Mouse (Mus musculus) frontal cortex, postnatal 10 days (tissue): ENCODE measurements at regions not wholly inside any gene's neighbourhood (a gene's known extent, or its start where the extent isn't known, plus 50 kb on each side); places are given as distances from the start of the nearest gene placed in this dataset.
"Not testable (repeated sequence)": the region's sequence is repeated elsewhere in the genome, so short reads cannot be mapped to it uniquely, and the experiment has no call there.

Experiments used
- DNase-seq, 2 experiments: peaks; one replicate each; pipeline ENCODE4 v3.0.0; 2022; ENCODE audit warnings: low spot score in 2 of 2, mixed read lengths in 1 of 2

DNA sequence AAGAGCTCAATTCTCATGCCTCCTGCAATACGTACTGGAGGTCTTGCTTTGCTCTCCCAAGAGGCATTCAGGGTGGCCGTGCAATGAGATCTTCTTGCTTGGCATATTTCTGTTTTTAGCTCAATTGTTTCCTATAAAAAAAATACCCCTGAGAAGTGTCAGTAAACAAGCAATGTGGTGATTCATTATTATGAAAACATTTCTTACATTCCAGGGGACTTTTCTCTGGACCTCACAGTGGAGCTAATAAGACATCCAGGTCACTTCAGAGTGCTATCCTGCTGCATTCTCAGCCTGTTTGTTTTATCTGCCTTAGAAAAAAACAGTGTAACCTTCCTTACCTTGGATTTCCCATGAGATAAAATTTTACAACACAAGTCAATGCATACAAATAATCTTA lies 532.0 kb downstream of the Dad1 start:
- not testable (repeated sequence) for DNase-seq

DNA sequence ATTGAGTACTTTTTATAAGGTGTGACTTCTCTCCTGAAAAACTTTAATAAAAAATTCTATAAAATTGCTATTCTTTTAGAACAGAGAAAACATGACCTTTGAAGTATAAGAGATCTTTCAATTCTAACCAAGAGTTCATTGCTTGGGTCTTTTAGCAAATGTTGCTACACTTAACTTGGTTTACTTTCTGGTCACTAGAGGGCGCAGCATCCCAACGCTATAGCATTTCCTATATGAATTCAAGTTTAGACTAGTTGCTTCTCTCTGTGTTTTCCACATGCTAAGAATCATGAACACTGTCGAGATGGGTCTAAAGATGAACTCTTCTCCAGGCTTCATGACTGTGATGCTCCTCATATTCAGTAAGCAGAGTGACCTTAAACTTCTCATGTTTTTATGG lies 544.3 kb downstream of the Dad1 start:
- not testable (repeated sequence) for DNase-seq

- not testable (repeated sequence) for DNase-seq
These were observed 549.6 kb downstream of the Dad1 start for GRCm38 (mm10) chr14:53704351-53704750.

DNA sequence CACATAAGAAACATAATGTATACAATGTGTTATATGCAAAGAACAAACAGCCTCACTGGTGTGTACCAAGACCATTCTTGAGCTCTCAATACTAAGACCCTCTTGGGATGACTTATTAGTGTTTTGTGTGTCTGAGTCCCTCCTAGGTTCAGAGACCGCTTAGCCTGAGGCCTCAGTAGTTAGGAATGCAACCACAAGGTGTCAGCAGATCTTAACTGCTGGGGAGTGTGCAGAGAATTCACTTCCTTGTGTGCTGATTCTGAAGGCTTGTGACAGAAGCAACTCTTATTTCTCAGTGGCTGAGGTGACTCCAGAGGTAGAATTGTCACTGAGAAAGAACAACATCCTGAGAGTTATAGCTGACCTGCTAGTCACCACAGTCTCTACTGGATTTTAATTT lies 550.3 kb downstream of the Dad1 start:
- DNase-seq: not testable (repeated sequence)

DNA sequence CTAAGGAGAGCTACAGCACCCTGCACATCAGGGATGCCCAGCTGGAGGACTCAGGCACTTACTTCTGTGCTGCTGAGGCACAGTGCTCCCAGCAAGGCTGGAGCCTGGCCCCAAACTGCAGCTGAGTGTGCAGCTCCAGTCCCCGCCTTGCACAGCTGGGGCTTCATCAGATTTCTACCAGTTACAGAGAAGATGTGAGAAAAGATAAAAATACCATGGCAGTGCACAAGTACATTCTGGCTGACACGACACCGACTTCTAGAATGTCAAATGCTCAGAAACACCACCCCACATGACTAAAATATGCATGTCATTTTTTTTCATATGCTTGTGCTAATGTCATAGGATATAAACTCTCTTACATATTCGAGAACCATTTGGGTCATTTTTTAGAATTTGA lies 569.8 kb downstream of the Dad1 start:
- not testable (repeated sequence) for DNase-seq

- DNase-seq: not testable (repeated sequence)
These were observed 570.4 kb downstream of the Dad1 start for GRCm38 (mm10) chr14:53683361-53684015.

GRCm38 (mm10) chr14:53682679-53683078 lies 571.2 kb downstream of the Dad1 start:
- DNase-seq: not testable (repeated sequence)

- not testable (repeated sequence) for DNase-seq
These were observed 572.6 kb downstream of the Dad1 start for GRCm38 (mm10) chr14:53681320-53681719.

GRCm38 (mm10) chr14:53665681-53666080 lies 588.2 kb downstream of the Dad1 start:
- peak in 1 of 2 experiments; percentile 8 for DNase-seq

DNA sequence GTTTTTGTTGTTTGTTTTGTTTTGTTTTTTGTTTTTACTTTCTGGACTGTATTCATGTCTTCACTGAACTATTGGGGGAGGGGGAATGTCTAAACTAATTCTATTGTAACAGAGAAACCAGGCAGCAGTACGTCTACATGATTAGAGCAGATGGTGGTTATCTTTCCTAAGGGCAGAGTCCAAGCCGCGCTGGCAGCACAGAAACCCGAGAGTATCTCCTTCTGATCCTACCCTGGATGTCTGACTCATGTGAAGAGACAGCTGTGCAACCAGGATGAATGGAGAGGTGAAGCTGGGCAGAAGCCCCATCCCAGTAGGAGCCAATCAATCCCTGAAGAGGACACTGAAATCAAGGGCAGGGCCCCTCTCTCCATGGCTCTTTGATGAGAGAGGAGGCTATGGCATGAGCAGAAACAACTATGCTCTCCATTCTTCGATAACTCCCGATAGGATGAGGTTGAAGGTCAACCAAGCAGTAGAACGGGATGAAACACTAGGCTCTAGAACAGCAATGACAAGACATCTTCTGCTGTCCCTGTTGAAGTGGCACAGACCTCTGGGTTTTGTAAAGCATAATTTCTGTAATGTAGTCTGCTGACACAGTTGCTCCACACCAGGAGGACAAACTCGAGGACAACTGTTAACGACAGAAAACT lies 591.1 kb downstream of the Dad1 start:
- DNase-seq: not testable (repeated sequence)

- DNase-seq: not testable (repeated sequence)
These were observed 599.2 kb downstream of the Dad1 start for GRCm38 (mm10) chr14:53654669-53655068.

DNA sequence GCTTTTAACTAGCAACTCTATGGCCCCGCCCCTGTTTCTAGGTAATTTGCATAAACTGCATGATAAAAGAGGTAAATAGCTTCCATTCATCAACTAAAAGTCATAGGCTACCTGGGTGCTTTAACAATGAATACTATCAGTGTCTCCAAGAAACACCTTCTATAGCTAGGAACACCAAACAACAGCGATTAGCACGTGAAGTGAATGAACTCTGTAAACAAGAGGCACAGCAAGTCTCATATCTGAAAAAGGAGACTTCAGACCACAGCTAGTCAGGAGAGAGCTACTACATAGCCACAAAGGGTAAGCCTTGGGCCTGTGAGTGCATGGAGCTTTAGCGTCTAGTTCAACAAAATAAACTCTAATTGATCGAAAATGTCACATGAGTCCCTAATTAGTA lies 602.8 kb downstream of the Dad1 start:
- DNase-seq: not testable (repeated sequence)

DNA sequence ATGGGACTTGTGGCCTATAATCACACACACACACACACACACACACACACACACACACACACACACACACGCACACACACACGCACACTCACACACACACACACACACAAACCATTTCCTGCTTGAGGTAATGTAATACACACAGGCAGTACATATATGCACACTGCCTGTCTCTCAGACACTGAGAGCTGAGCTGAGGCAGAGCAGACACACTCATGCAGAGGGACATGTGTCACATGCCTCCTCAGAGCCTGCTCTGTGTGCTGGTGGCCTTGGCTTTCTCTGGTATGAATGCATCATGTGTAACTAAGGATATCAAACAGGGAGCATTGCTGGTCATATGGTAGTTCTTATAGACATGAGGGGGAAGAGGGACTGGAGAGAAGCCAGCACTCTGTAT lies 604.7 kb downstream of the Dad1 start:
- not testable (repeated sequence) for DNase-seq

- not testable (repeated sequence) for DNase-seq
These were observed 613.5 kb downstream of the Dad1 start for GRCm38 (mm10) chr14:53640441-53640840.

GRCm38 (mm10) chr14:53637664-53638063 lies 616.2 kb downstream of the Dad1 start:
- not testable (repeated sequence) for DNase-seq

GRCm38 (mm10) chr14:53635206-53635605 lies 618.7 kb downstream of the Dad1 start:
- DNase-seq: not testable (repeated sequence)

GRCm38 (mm10) chr14:53634320-53634979 lies 619.5 kb downstream of the Dad1 start:
- DNase-seq: not testable (repeated sequence)

DNA sequence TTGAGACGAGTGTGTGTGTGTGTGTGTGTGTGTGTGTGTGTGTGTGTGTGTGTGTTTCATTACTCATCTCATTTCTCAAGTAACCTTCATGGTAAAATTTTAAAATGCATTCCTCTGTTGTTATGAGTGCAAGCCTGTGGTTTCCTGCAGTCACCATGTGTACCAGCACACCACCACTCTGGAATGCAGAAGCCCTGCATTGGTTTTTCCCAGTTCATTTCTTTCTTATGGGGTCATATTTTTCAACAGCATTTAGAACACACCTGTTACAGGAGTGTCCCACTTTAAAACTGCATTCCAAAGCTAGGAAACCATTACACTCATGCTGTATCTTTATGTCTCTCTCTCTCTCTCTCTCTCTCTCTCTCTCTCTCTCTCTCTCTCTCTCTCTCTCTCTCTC lies 620.2 kb downstream of the Dad1 start:
- not testable (repeated sequence) for DNase-seq

DNA sequence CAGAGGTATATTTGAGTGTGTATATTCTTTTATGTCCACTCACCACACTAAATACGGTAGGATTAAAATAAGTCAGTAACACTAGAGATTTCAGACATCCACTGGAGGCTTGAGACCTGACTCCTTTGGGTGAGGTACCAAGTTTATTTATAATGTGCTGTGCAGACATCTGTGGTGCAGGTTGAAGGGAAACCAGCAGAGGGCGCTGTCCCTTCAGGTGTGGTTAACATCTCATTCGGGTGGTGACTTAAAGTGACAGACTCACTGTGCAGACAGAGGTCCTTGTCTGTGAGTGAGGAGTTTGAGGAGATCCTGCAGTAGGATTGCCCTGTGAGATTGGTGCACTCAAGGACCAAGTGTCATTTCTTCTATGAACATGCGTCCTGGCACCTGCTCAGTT lies 632.5 kb downstream of the Dad1 start:
- not testable (repeated sequence) for DNase-seq

- DNase-seq: not testable (repeated sequence)
These were observed 637.8 kb downstream of the Dad1 start for GRCm38 (mm10) chr14:53616061-53616460.

DNA sequence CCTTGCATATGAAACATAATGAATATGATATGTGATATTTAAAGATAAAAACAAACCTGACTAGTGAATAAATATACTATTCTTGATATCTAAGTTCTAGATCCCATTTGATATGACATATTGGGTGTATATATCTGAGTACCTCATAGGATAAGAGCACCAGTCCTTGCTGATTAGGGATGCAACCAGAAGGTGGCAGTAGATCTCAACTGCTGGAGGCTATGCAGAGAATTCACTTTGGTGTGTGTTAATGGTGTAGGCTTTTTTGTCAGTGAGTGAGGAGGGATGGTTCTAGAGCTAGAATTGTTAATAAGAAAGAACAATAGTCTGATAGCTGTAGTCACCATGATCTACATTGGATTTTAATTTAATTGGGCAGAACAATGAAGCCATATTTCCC lies 639.6 kb downstream of the Dad1 start:
- DNase-seq: no peak

DNA sequence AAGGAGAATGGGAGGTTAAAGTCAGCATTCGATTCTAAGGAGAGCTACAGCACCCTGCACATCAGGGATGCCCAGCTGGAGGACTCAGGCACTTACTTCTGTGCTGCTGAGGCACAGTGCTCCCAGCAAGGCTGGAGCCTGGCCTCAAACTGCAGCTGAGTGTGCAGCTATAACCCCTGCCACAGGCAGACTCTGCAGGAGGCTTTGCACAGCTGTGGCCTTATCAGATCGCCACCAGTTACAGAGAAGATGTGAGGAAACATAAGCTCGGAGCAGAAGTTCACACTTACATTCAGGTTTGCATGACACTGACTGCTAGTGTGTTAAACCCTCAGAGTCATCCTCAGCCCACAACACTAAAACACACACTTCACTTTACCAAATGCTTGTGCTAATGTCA lies 654.6 kb downstream of the Dad1 start:
- DNase-seq: not testable (repeated sequence)

GRCm38 (mm10) chr14:53597287-53597686 lies 656.6 kb downstream of the Dad1 start:
- not testable (repeated sequence) for DNase-seq
